In genomic region chr15:96521125-96521455, GRCm38 (mm10) we compare ENCODE assay signal across 16 mouse cellular contexts.
DNase-seq lines count a peak whose midpoint lies in the region; TF ChIP-seq lines count a peak whose summit lies in the region.
"Had no signal": no experiment of that assay in that cellular context is flagged by ENCODE, and none has a peak within 500 bp of the region (broad histone marks: within the 10 kb centered on the region; RNA-seq: fewer than 3 reads in every experiment).

No protein-coding gene starts in this region.

- TF ChIP-seq EP300 in CH12.LX (IDR thresholded peaks at IDR 0.05; ENCODE audit: low read length), result no peak

- in situ Hi-C loops in CH12.LX (cut with MboI; ENCODE audit: low pct_ligation_motif_present, low pct_unique_long_range_greater_than_20kb, low sequenced_read_pairs), result loop anchor here (10.0 kb wide), 1 partner anchor 424 kb away; no protein-coding TSS in a partner anchor

- dilution Hi-C loops in CH12.LX (cut with MboI; ENCODE audit: extremely low pct_ligation_motif_present, extremely low pct_unique_long_range_greater_than_20kb, low sequenced_read_pairs), result no loop called here

- no peaks in the 10 kb centered on the region for H3K9me3 ChIP-seq in CH12.LX (replicated peaks; ENCODE audit: low read length)
- no peaks in the 10 kb centered on the region for H3K9me3 ChIP-seq in forebrain, embryonic 10.5 days
- H3K9me3 ChIP-seq: embryonic facial prominence, embryonic 13.5 days; embryonic facial prominence, embryonic 15.5 days; forebrain, embryonic 13.5 days; forebrain, embryonic 15.5 days had no signal

- no peaks in the 10 kb centered on the region for H3K79me2 ChIP-seq in CH12.LX (replicated peaks; ENCODE audit: control insufficient read depth, extremely low read depth, insufficient read depth, poor library complexity, severe bottlenecking)

- peaks cover 1% of the 10 kb centered on the region for H3K27me3 ChIP-seq in CH12.LX (replicated peaks)
- H3K27me3 ChIP-seq in forebrain, embryonic 10.5 days (ENCODE audit: poor library complexity, severe bottlenecking), result no peaks in the 10 kb centered on the region
- H3K27me3 ChIP-seq: embryonic facial prominence, embryonic 13.5 days; embryonic facial prominence, embryonic 15.5 days; forebrain, embryonic 13.5 days; forebrain, embryonic 15.5 days had no signal

- peak; percentile 41 for DNase-seq in heart, adult 11 months
- DNase-seq in heart, adult 18-20 months, result no peak
- DNase-seq in CH12.LX (ENCODE audit: extremely low read depth), result no peak
- DNase-seq in retina, postnatal 1 day, result peak; percentile 92
- no peak for DNase-seq in kidney, adult 11 months
- no peak for DNase-seq in forebrain, embryonic 10.5 days (ENCODE audit: extremely low spot score, low spot score)
- DNase-seq: cerebellum, adult 11 months; cerebellum, adult 8-10 months; cerebellum, adult 9-11 months; embryo, embryonic 11 days; forebrain, postnatal 0 days had no signal

- 0 out of 2 replicates have a peak overlapping the region, but pooled peaks have one; percentile 99 for H3K4me2 ChIP-seq in CH12.LX (ENCODE audit: insufficient read depth, low read depth, poor library complexity, severe bottlenecking)
- H3K4me2 ChIP-seq: embryonic facial prominence, embryonic 13.5 days; embryonic facial prominence, embryonic 15.5 days; forebrain, embryonic 13.5 days; forebrain, embryonic 15.5 days had no signal

- no peaks in the 10 kb centered on the region for H3K36me3 ChIP-seq in CH12.LX (replicated peaks in 1 of 2; ENCODE audit: control insufficient read depth in 1 of 2, insufficient read depth in 1 of 2, low read length in 1 of 2)
- H3K36me3 ChIP-seq in forebrain, embryonic 10.5 days (replicated peaks), result no peaks in the 10 kb centered on the region
- H3K36me3 ChIP-seq: embryonic facial prominence, embryonic 13.5 days; embryonic facial prominence, embryonic 15.5 days; forebrain, embryonic 15.5 days had no signal

- TF ChIP-seq POLR2A in CH12.LX (IDR thresholded peaks at IDR 0.05; ENCODE audit: low read depth, low read length), result no peak

- no peak overlapping the region; the same call in 1 of the 2 replicates for H3K9ac ChIP-seq in CH12.LX (ENCODE audit: insufficient read depth, low read depth)
- H3K9ac ChIP-seq: embryonic facial prominence, embryonic 13.5 days; embryonic facial prominence, embryonic 15.5 days; forebrain, embryonic 13.5 days; forebrain, embryonic 15.5 days; forebrain, postnatal 0 days had no signal

- WGBS in forebrain, embryonic 10.5 days, result 94% methylated on average over 7 of the region's 7 CpGs

- TF ChIP-seq CTCF in CH12.LX (conservative IDR thresholded peaks at IDR 0.05 in 1 of 2, IDR thresholded peaks at IDR 0.05 in 1 of 2; ENCODE audit: low read depth in 2 of 2, low read length in 2 of 2), result no peak

- TF ChIP-seq RAD21 in CH12.LX (IDR thresholded peaks at IDR 0.05; ENCODE audit: low read depth, low read length), result no peak

- peaks cover 0 to 14% of the 10 kb centered on the region in 2 experiments; a peak in 2 of 4 replicates for H3K4me1 ChIP-seq in CH12.LX (ENCODE audit: control insufficient read depth in 1 of 2, insufficient read depth in 2 of 2)
- H3K4me1 ChIP-seq in forebrain, embryonic 10.5 days, result peaks cover 7% of the 10 kb centered on the region
- H3K4me1 ChIP-seq: embryonic facial prominence, embryonic 13.5 days; forebrain, embryonic 13.5 days had no signal

- H3K27ac ChIP-seq in CH12.LX (ENCODE audit: insufficient read depth, low read depth), result no peak overlapping the region
- no peak overlapping the region for H3K27ac ChIP-seq in forebrain, embryonic 10.5 days
- H3K27ac ChIP-seq: embryonic facial prominence, embryonic 13.5 days; embryonic facial prominence, embryonic 15.5 days; forebrain, embryonic 13.5 days; forebrain, embryonic 15.5 days had no signal

- no peak overlapping the region for H3K4me3 ChIP-seq in CH12.LX (replicated peaks in 1 of 3; ENCODE audit: low read depth in 2 of 3, low read length in 2 of 3, poor library complexity in 1 of 3)
- H3K4me3 ChIP-seq in forebrain, embryonic 10.5 days, result no peak overlapping the region
- H3K4me3 ChIP-seq: embryonic facial prominence, embryonic 13.5 days; embryonic facial prominence, embryonic 15.5 days; erythroblast, embryonic 14.5 days; forebrain, embryonic 13.5 days; forebrain, embryonic 15.5 days had no signal

TF ChIP-seq in CH12.LX, 34 proteins besides CTCF, POLR2A, EP300 and RAD21:
- TF ChIP-seq HCFC1 (IDR thresholded peaks at IDR 0.05; ENCODE audit: low read depth, low read length), result no peak
- TF ChIP-seq ZC3H11A (IDR thresholded peaks at IDR 0.05; ENCODE audit: low read depth, low read length), result no peak
- no peak for TF ChIP-seq CHD2 (IDR thresholded peaks at IDR 0.05; ENCODE audit: low read length)
- no peak for TF ChIP-seq POLR2AphosphoS2 (IDR thresholded peaks at IDR 0.05; ENCODE audit: low read depth, low read length)
- TF ChIP-seq MXI1 (IDR thresholded peaks at IDR 0.05; ENCODE audit: low read depth, low read length), result no peak
- no peak for TF ChIP-seq TCF12 (IDR thresholded peaks at IDR 0.05; ENCODE audit: low read depth, low read length)
- TF ChIP-seq USF1 (IDR thresholded peaks at IDR 0.05; ENCODE audit: low read depth, low read length), result no peak
TF ChIP-seq in CH12.LX: peak in this region for 0.

Comparison
In these comparisons a context has a peak if more than half of its experiments do, and no peak if none do; other contexts are left out.
1. DNase-seq: peak in heart, adult 11 months (single experiment) and retina, postnatal 1 day (single experiment); none in heart, adult 18-20 months (0 of 2), CH12.LX (single experiment), kidney, adult 11 months (single experiment) and forebrain, embryonic 10.5 days (single experiment).